Mouse (Mus musculus): ENCODE measurements around the gene Brms1. TPM values are rescaled to one million over a fixed set of nuclear protein-coding genes. Genes with fewer than 3 reads are reported as not detected.

Gene Brms1
- total RNA-seq, 2 experiments from 2014 or later = 13.5 to 15.6 TPM

- intact Hi-C loops (cut with DNase I) = no loop called here
- peak; percentile 65 to 70 for DNase-seq
Measured at GRCm38 (mm10) chr19:5060365-5061330, 19.5 kb downstream of the Brms1 start.

- intact Hi-C loops (cut with DNase I) = no loop called here
- DNase-seq = no peak
Measured at GRCm38 (mm10) chr19:5062041-5062440, 20.9 kb downstream of the Brms1 start.

GRCm38 (mm10) chr19:5062446-5062845 is 21.3 kb downstream of the Brms1 start:
- intact Hi-C loops (cut with DNase I) = no loop called here
- DNase-seq = peak; percentile 44 to 57

DNA sequence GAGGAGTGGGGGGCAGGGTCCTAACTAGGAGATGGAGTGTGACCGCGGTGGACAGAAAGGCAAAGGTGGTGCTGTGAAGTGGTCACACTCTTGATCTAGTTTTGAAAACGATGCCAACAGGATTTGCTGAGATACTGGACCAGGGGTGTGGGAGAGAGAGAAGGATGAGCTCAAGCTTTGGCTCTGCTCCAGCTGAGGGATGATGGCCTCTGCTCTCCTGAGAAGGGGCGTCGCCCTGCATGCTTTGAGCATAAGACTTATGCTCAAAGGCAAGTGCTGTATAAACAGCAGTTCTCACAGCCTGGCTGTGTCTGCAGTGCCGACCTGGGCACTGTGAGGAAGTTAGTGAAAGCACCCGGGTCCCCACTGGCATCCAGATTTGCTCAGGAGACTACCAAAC is 23.9 kb downstream of the Brms1 start:
- DNase-seq = peak; percentile 57 to 61
- intact Hi-C loops (cut with DNase I) = no loop called here

GRCm38 (mm10) chr19:5067040-5067799 is 26.1 kb downstream of the Brms1 start:
- peak; percentile 56 to 63 for DNase-seq
- intact Hi-C loops (cut with DNase I) = no loop called here

DNA sequence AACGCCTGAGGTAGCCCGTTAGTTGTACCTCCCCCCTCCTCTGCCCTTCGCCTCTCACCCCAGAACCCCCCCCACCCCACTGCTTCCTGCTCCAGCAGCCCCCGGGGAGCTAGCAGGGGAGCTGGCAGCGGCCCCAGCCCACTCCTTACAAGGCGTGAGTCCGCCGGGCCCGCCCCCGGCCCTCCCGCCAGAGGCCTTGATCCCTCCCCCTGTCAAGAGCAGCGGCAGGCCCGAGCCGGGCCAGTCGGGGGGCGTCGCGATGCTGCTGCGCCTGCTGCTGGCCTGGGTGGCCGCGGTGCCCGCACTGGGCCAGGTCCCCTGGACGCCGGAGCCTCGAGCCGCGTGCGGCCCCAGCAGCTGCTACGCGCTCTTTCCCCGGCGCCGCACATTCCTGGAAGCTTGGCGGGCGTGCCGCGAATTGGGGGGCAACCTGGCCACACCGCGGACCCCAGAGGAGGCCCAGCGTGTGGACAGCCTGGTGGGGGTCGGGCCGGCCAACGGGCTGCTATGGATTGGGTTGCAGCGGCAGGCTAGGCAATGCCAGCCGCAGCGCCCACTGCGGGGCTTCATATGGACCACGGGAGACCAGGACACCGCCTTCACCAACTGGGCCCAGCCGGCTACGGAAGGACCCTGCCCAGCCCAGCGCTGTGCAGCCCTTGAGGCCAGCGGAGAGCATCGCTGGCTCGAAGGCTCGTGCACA is 26.9 kb downstream of the Brms1 start, which contains the start of gene Cd248:
Gene Cd248 (plus strand): TSS at position 212 of the 703 bp plus-strand sequence.
- intact Hi-C loops (cut with DNase I) = no loop called here
- DNase-seq = peak; percentile 81 to 84

- intact Hi-C loops (cut with DNase I) = no loop called here
- peak; percentile 14 to 44 for DNase-seq
Measured at GRCm38 (mm10) chr19:5068570-5069234, 27.5 kb downstream of the Brms1 start.

- no peak for DNase-seq
- intact Hi-C loops (cut with DNase I) = no loop called here
Measured at GRCm38 (mm10) chr19:5069486-5069885, 28.3 kb downstream of the Brms1 start.

GRCm38 (mm10) chr19:5069978-5070377 is 28.8 kb downstream of the Brms1 start:
- intact Hi-C loops (cut with DNase I) = no loop called here
- no peak for DNase-seq

GRCm38 (mm10) chr19:5071077-5071476 is 29.9 kb downstream of the Brms1 start:
- intact Hi-C loops (cut with DNase I) = no loop called here
- no peak for DNase-seq

DNA sequence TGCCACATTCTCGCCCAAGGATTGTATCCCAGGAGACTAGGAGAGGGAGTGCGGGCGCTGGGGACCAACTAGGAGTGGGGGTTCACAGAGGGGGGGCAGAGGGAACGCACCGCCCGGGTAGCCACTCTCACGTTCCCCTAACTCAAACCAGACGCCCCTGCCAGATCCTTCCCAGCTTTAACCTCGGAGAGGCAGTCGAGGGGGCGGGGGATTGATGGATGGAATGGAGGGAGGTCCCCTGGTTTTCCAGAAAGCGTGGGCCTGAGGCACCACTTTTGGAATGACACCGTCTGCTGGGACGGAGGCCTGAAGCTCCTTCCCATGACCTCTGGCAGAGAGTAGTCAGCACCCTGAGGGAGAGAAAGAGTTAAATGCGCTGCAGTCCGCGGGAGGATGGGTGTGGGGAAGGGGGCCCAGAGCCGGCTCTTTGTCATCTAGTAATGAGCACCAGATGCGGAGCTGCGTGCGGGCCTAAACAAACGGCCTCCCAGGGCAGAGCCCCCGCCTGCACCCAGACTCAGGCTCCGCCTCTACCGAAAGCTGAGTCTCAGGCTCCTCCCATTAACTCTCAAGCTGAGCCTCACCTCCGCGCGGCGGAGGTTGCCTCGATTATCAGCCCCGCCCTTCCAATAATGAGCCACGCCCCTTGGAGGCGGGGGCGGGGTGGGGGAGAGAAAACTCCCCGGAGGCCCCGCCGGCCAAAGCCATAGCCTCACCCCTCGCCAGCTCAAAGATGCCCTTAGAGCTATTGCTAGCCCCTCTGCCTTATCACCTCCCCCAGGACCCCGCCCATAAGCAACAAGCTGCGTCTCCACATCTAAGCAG is 30.6 kb downstream of the Brms1 start:
- intact Hi-C loops (cut with DNase I) = no loop called here
- DNase-seq = peak; percentile 77 to 79

DNA sequence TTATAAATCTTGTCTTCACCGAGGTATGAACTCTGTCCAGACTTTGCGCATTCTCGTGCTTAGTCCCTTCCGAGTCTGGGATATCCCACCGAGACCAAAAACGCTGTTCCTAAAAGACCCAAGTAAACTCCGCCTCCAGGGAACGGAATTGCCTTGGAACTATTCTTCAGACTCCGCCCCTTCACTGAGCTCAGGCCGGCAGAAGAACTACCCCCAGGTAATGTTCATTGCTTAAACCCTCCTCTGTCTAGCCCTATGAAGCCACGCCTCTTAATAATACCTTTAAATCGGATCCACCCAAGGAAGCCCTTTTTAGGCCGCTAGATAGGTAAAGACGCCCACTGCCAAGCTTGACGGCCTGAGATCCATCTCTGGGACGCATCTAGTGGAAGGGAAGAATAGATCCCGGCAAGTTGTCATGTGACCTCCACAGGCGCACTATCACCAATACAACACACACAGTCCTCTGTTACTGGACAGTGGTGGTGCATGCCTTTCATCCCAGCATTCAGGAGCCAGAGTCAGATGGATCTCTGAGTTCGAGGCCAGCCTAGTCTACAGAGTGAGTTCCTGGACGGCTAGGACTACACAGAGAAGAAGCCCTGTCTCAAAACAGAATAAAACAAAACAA is 31.4 kb downstream of the Brms1 start:
- DNase-seq = peak in 1 of 2 experiments; percentile 46
- intact Hi-C loops (cut with DNase I) = loop anchor here (1.0 kb wide), 2 partner anchors 16 to 57 kb away; no protein-coding TSS in a partner anchor

DNA sequence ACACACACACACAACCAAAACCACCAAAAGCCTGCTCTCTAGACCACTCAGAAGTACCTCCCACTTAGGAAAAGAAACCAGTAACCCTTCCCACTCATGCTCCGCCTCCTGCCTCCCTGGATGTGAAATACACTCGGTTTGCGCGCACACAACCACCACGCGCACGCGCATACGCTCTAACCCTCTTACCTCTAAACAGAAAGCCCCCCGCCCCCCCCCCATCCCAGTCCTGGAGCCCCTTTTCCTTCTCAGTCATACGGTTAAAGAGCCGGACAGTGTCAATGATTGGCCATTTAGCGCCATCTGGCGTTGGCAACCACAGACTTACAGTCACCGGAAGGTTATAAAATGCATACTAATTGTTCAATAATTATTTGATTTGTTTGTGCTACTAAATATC is 31.9 kb downstream of the Brms1 start:
- intact Hi-C loops (cut with DNase I) = loop anchor here (1.0 kb wide), 2 partner anchors 17 to 58 kb away; no protein-coding TSS in a partner anchor
- peak; percentile 67 to 80 for DNase-seq

- intact Hi-C loops (cut with DNase I) = loop anchor here (1.0 kb wide), 2 partner anchors 17 to 58 kb away; no protein-coding TSS in a partner anchor
- no peak for DNase-seq
Measured at GRCm38 (mm10) chr19:5073518-5073917, 32.4 kb downstream of the Brms1 start.

DNA sequence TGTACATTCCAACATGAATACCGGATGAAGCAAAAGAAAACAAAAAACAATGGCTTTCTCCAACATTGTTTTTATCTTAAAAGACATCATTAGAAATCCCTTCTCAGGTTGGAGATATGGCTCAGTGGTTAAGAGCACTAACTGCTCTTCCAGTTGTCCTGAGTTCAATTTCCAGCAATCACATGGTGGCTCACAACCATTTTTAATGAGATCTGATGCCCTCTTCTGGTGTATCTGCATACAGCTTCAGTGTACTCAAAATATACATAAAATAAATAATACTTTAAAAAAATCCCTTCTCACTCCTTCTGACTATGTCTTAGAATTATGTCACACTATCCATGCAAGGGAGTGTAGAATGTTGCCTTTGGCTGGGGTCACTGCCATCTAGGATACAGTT is 38.1 kb downstream of the Brms1 start:
- intact Hi-C loops (cut with DNase I) = no loop called here
- no peak for DNase-seq

- DNase-seq = no peak
- intact Hi-C loops (cut with DNase I) = no loop called here
Measured at GRCm38 (mm10) chr19:5082005-5082404, 40.9 kb downstream of the Brms1 start.

DNA sequence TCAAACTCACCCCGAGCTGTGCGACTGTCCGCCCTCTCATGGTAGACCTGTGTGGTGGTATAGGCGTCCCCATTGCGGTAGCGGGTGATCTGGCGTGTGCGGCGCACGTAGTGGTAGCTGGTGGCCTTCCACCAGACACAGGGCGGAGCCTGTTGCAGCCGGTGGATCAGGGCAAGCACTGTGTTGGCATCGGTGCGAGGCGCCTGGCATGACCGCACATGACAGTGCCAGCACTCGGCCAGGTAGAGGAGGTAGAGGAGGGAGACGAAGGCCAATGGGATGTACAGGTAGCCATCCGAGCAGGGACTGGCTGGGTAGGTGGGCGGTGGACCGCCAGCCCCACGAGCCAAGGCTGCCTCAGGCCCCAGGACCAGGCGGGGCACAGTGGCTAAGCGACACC is 41.4 kb downstream of the Brms1 start:
- intact Hi-C loops (cut with DNase I) = no loop called here
- no peak for DNase-seq

GRCm38 (mm10) chr19:5083961-5084833 is 43.0 kb downstream of the Brms1 start:
- no peak for DNase-seq
- intact Hi-C loops (cut with DNase I) = no loop called here

Measured in heart, postnatal 10 days (tissue).